Mouse (Mus musculus) mouse embryonic stem cell (cell line): ENCODE data around the gene Bscl2.

Experiments
- in situ Hi-C, 2 experiments: fragments of 300-500 bp; cut with MboI; formaldehyde crosslinking; loops; 1 replicate in 1 of 2; 3 replicates in 1 of 2; pipeline ENCODE4 v1.14.3; 2019 to 2020; ENCODE audit warnings: low sequenced_read_pairs in 2 of 2, low pct_unique_long_range_greater_than_20kb in 1 of 2, mixed read lengths in 1 of 2; ENCODE audit not compliant: unreplicated experiment in 1 of 2

Bscl2 gene

GRCm38 (mm10) chr19:8837251-8837791 lies at the start of gene Bscl2:
Gene Bscl2, plus strand, starts transcription at chr19:8837467.
- in situ Hi-C loops, result no loop called here

- in situ Hi-C loops, result no loop called here
Measured at GRCm38 (mm10) chr19:8788521-8788920, 48.7 kb upstream of the Bscl2 start.

DNA sequence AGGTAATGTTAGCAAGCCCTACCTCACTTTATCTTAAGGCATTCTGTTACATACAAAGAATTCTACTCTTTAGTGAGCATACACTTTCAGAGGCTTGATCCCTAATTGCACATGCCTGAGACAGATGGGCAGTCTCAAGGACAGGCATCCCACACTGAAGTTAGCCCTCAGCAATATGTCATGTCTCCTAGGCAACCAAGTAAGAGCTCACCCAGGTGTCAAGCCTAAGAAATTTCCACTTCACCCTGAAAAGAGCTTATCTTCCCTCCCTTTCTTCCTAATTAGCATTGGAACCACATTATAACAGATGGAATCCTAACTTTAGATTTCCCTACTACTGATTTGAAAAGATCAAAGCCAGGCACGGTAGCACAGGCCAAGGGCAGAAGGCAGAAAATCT lies 48.1 kb upstream of the Bscl2 start:
- in situ Hi-C loops, result no loop called here

GRCm38 (mm10) chr19:8790171-8790570 lies 47.1 kb upstream of the Bscl2 start:
- in situ Hi-C loops, result no loop called here

GRCm38 (mm10) chr19:8798264-8798946 lies 38.9 kb upstream of the Bscl2 start, which contains the start of gene Polr2g:
Gene Polr2g, minus strand, starts transcription at chr19:8798577.
- in situ Hi-C loops, result no loop called here

- in situ Hi-C loops, result no loop called here
Measured at GRCm38 (mm10) chr19:8798947-8799315, 38.3 kb upstream of the Bscl2 start.

GRCm38 (mm10) chr19:8802130-8802821 lies 35.0 kb upstream of the Bscl2 start, which contains the start of gene Zbtb3:
Gene Zbtb3, plus strand, starts transcription at chr19:8802555.
- in situ Hi-C loops, result no loop called here

DNA sequence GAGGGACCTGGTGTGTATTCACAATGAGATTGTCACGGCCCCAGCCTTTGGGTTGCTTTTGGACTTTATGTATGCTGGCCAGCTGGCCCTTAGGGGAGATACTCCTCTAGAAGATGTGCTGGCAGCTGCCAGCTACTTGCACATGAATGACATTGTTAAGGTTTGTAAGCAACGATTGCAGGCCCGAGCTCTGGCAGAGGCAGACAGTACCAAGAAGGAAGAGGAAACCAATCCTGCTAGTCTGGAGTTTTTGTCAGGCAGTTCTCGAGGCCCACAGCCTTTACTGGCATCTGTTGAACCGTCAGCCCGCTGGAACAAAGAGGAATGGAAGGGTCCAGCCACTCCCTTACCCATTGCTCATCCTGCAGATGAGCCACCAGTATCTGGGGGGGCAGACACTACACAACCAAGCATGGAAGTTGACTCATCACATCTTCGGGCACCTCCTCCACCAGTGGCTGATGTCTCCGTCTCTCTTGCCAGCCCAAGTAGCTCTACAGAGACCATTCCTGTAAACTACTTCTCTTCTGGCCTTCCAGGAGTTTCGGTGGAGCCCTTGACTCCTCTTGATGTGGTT lies 34.0 kb upstream of the Bscl2 start:
- in situ Hi-C loops, result no loop called here

DNA sequence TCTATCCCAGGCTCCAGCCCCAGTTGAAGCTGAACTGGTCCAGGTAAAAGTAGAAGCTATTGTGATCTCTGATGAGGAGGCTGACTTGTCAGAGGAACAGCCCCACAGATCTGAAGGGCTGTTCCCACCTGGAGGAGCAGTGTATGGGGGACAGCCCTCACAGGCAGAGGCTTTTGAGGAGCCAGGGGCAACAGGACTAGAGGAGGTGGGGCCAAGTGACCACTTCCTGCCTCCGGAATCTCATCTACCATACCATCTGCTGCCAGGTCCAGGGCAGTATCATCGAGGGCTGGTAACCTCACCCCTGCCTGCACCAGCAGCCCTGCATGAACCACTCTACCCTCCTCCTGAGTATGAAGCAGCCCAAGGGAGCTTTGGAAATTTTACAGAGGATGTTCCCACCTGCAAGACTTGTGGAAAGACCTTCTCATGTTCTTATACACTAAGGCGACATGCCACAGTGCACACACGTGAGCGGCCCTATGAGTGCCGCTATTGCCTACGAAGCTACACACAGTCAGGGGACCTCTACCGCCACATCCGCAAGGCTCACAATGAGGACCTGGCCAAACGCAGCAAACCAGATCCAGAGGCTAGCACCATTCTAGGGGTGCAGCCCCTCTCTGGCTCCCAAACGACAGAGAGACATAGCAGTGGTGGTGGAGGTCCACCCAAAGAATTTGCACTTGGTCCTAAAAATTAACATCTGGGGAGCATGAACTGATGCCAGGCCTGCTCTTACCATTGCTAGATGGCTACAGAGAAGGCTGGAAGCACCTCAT lies 33.2 kb upstream of the Bscl2 start:
- in situ Hi-C loops, result no loop called here

- in situ Hi-C loops, result no loop called here
Measured at GRCm38 (mm10) chr19:8806810-8807209, 30.5 kb upstream of the Bscl2 start.

DNA sequence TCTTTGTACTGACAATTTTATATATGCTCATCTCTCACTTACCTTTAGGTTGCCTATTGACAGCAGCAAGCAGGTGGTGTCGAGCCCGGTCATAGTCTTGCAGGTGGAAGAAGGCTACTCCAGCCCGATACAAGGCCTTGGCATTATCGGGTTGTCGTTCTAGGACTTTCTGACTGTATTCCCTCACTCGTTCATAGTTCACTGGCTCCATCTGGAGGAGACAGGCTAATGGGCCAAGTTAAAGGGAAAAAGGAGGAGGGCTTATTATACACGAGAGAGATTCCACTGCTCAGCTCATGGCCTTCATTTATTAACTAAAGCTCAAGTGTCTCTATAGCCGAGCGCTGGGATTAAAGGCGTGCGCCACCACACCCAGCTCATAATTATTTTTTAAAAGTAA lies 21.5 kb upstream of the Bscl2 start:
- in situ Hi-C loops, result no loop called here

DNA sequence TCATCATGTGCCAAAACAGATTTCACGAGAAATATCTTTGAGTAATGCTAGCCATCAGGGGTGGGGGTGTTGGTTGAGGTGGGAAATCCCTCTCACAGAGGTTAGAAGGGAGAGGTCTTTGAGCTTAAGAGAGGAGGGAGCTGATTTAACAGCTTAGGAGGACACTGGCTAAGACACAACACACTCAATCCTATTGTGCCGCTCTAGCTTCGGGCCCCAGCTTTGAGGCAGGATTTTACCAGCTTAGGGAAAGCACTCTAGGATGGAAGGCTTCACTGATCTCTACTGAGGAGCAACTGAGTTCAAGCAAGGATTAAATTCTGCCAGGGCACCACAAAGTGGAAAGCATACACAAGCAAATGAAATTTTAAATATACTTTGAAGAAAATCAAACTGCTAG lies 20.3 kb upstream of the Bscl2 start:
- in situ Hi-C loops, result no loop called here

- in situ Hi-C loops, result no loop called here
Measured at GRCm38 (mm10) chr19:8818301-8818798, 18.9 kb upstream of the Bscl2 start.

- in situ Hi-C loops, result no loop called here
Measured at GRCm38 (mm10) chr19:8818801-8819595, 18.3 kb upstream of the Bscl2 start, which contains the start of gene Ttc9c. Gene Ttc9c, minus strand, starts transcription at chr19:8819333.

- in situ Hi-C loops, result no loop called here
Measured at GRCm38 (mm10) chr19:8819596-8820423, 17.5 kb upstream of the Bscl2 start, which contains the start of gene Hnrnpul2. Gene Hnrnpul2, plus strand, starts transcription at chr19:8820010.

GRCm38 (mm10) chr19:8820424-8820956 lies 16.8 kb upstream of the Bscl2 start:
- in situ Hi-C loops, result no loop called here

- in situ Hi-C loops, result no loop called here
Measured at GRCm38 (mm10) chr19:8821146-8821545, 16.1 kb upstream of the Bscl2 start.
